Mouse (Mus musculus) kidney, embryonic 14.5 days (tissue): Measurements from ENCODE around the gene Ift81. TPM values are rescaled to one million over a fixed set of nuclear protein-coding genes. Genes with fewer than 3 reads are reported as not detected.

Experiments used
- ATAC-seq: fragments of 200-750 bp; cut with Nextera tagmentation; 2 replicates; pipeline ENCODE4 v1.8.0; 2017; ENCODE audit warnings: moderate number of reproducible peaks, mild to moderate bottlenecking, moderate TSS enrichment, moderate library complexity; ENCODE audit not compliant: low FRiP score, low TSS enrichment
- H3K27ac ChIP-seq: fragments of 300-500 bp; sonication (generic); 2 replicates; pipeline ENCODE4 v1.5.1; 2014; ENCODE audit warnings: low read depth, mild to moderate bottlenecking, low read length, moderate library complexity, mixed read lengths
- H3K27me3 ChIP-seq: fragments of 300-500 bp; sonication (generic); 2 replicates; pipeline ENCODE4 v1.6.1; 2014; ENCODE audit warnings: mild to moderate bottlenecking, low read length; ENCODE audit not compliant: control insufficient read depth, insufficient read depth
- H3K36me3 ChIP-seq: fragments of 300-500 bp; sonication (generic); 2 replicates; pipeline ENCODE4 v1.6.1; 2014; ENCODE audit warnings: low read length, mixed read lengths; ENCODE audit not compliant: control insufficient read depth, insufficient read depth
- H3K4me1 ChIP-seq: fragments of 300-500 bp; sonication (generic); 2 replicates; pipeline ENCODE4 v1.6.1; 2014; ENCODE audit warnings: low read length, mixed read lengths; ENCODE audit not compliant: control insufficient read depth, insufficient read depth
- H3K4me2 ChIP-seq: fragments of 300-500 bp; sonication (generic); replicated peaks from 2 replicates; pipeline ENCODE4 v1.6.1; 2014; ENCODE audit warnings: low read depth, mild to moderate bottlenecking, low read length
- H3K4me3 ChIP-seq: fragments of 300-500 bp; sonication (generic); 2 replicates; pipeline ENCODE4 v1.5.1; 2014; ENCODE audit warnings: mild to moderate bottlenecking, low read length
- H3K9ac ChIP-seq: fragments of 300-500 bp; sonication (generic); 2 replicates; pipeline ENCODE4 v1.6.1; 2014; ENCODE audit warnings: low read depth, mild to moderate bottlenecking, low read length, moderate library complexity
- H3K9me3 ChIP-seq: fragments of 300-500 bp; sonication (generic); 2 replicates; pipeline ENCODE4 v1.6.1; 2016; ENCODE audit warnings: low read length; ENCODE audit not compliant: control insufficient read depth
- WGBS: fragments of 180-500 bp; shearing (Covaris S2); extraction: QIAGEN DNeasy Blood & Tissue Kit; methylation state at CpG from one replicate; pipeline ENCODE4 v1.1.7; 2014; 5-methylcytosine and 5-hydroxymethylcytosine counted together
- polyA plus RNA-seq: library from polyadenylated mRNA; unstranded; fragments of >200 nt; fragmentation: Nextera tagmentation; extraction: Ambion mirVana; gene quantifications from 2 replicates; pipeline ENCODE4 v1.2.1, GENCODE M21; 2014

The Ift81 gene
- polyA plus RNA-seq, 1 experiment from 2014 or later = 46.0 TPM

DNA sequence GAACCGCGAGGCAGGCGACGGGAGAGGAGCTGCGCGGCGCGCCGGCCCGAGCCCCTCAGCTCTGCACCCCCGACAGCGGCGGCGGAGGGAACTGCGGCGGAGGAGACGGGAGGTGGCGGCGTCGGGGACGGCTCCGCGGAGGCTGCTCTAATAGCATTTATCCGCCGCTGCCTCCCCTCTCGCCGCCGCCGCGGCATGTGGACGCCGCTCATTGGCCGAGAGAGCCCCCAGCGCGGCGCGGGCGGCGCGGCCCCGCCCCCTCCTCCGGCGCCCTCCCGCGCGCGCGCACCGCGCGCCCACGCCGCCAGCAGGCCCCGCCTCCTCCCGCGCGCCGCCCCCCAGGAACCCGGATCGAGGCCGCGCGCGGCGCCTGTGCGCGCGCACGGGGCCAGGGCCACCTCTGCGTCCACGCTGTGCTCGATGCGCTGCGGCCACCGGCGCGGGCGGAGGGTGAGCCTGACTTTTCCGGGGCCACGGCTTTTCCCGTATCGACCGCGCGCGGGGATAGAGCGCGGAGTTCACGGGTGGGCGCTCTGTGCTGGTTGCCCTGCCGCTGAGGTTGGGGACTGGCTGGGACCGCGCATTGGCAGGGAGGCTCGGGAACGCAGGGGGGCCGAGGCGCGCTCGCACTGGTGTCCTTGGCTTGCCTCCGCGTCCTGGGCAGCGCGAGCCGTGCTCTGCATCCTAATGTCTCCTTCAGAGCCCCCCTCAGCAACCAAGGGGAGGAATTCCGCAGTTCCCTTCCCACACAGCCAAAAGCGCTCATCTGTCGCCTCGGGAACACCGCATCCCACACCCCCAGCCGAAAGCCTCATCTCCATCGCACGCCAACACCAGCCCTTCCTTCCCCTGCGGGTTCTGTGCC is 112.0 kb downstream of the Ift81 start, which contains the start of gene Atp2a2:
Gene Atp2a2, minus strand, starts transcription at position 149 of the 865 bp plus-strand sequence.
- WGBS = under 1% methylated on average over 64 of the region's 113 CpGs
- Histone ChIP-seq H3K4me2 (peak within 1 kb of the TSS; percentile 50), H3K4me3 (peak within 1 kb of the TSS; percentile 98), H3K9me3 (peaks cover 5% of the 10 kb centered on the region; the same call in 1 of the 2 replicates), H3K4me1 (peaks cover 27% of the 10 kb centered on the region), H3K9ac (peak within 1 kb of the TSS; percentile 99), H3K27me3 (no peaks in the 10 kb centered on the region), H3K36me3 (peaks cover 13% of the 10 kb centered on the region; the same call in 1 of the 2 replicates), H3K27ac (peak within 1 kb of the TSS; percentile 99)
- ATAC-seq = peak; percentile 92

DNA sequence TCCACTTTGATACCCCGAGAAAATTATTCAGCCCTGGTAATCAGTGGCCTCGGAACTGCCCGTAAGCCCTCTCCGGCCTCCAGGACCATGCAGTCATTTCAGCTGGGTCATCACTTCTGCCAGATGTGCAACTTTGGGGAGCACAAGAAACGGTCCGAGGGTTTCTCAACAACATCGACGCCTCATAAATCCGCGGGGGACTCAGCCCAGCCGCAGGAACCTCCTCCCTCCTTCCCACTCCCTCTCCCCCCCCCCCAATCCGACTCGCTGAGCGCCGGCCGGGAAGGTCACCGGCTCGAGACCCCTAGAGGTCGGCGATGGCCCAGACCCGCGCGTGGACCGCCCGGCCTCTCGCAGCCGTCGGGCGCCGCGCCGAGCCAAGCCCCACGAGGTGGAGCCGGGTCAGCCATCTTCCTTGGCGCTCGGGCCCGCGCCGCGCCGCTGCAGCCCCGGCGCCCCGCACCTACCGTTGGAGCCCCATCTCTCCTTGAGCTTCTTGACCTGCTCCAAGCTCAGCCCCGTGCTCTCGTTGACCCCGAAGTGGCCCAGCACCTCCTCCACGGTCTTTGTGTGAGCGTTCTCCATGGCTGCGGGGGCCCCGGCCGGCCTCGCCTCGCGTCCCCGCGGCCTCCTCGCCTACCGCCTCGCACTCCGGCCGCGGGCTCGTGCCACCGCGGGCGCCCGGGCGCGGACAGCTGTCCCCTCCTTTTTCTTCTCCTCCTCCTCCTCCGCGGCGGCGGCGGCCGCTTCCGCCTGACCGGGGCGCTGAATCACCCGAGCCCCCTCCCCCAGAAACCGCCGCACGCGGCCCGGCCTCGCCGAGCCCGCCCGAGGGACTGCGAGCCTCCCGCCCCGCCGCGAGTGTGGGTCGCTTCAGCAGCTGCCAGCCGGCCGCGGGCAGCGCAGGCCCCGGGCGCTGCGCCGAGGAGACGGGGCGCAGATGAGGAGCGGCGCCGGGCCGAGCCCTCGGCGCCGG is 112.9 kb downstream of the Ift81 start:
- H3K4me1 ChIP-seq = peaks cover 27% of the 10 kb centered on the region
- H3K4me2 ChIP-seq = peak overlapping the region; percentile 50
- H3K4me3 ChIP-seq = peak overlapping the region; percentile 98
- H3K27me3 ChIP-seq = no peaks in the 10 kb centered on the region
- H3K9me3 ChIP-seq = peaks cover 1% of the 10 kb centered on the region; the same call in 1 of the 2 replicates
- WGBS = under 1% methylated on average over 110 of the region's 113 CpGs
- peak overlapping the region; percentile 99 for H3K27ac ChIP-seq
- peaks cover 23% of the 10 kb centered on the region for H3K36me3 ChIP-seq
- peak overlapping the region; percentile 99 for H3K9ac ChIP-seq
- peak; percentile 50 for ATAC-seq

DNA sequence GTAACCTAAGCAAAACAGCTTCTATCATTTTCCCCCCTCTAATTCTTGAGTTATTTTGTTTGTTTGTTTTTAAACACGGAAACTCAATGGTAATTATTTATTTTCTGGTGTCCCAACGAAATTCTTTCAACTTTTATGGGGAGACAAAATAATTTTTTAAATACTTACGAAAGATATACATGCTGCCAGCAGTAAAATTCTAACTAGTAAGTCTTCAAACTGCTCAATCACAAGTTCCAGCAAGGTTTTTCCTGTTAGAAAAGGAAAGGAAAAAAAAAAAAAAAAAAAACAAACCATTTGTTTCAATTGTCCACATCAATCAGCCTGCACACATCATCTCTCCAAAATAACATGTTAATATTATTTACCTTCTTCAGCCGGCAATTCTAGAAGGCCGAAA is 113.8 kb downstream of the Ift81 start:
- WGBS = 27% methylated on average over 5 of the region's 5 CpGs
- no peak overlapping the region for H3K27ac ChIP-seq
- no peak for ATAC-seq
- H3K4me1 ChIP-seq = peaks cover 27% of the 10 kb centered on the region
- H3K9ac ChIP-seq = peak overlapping the region; percentile 99; the same call in 1 of the 2 replicates
- peak overlapping the region; percentile 98 for H3K4me3 ChIP-seq
- H3K4me2 ChIP-seq = peak overlapping the region; percentile 50
- H3K9me3 ChIP-seq = no peaks in the 10 kb centered on the region
- no peaks in the 10 kb centered on the region for H3K27me3 ChIP-seq
- H3K36me3 ChIP-seq = peaks cover 30% of the 10 kb centered on the region

Other genes starting within 250 kb of the Ift81 start
- 77.6 and 82.6 TPM in 2 replicates for gene Gpn3, start 242.6 kb downstream of the Ift81 start, polyA plus RNA-seq
- 73.6 and 76.0 TPM in 2 replicates for gene Fam216a, start 242.2 kb downstream of the Ift81 start, polyA plus RNA-seq
- 32.5 and 201 TPM in 2 replicates for gene Arpc3, start 222.6 kb downstream of the Ift81 start, polyA plus RNA-seq
- 29.1 and 32.5 TPM in 2 replicates for gene Anapc7, start 192.8 kb downstream of the Ift81 start, polyA plus RNA-seq
- gene Atp2a2, start 112.3 kb downstream of the Ift81 start, polyA plus RNA-seq = 30.3 and 53.2 TPM in 2 replicates
- gene P2rx7, start 29.4 kb upstream of the Ift81 start, polyA plus RNA-seq = 0.56 and 1.1 TPM in 2 replicates
- 14.0 and 14.8 TPM in 2 replicates for gene P2rx4, start 93.0 kb upstream of the Ift81 start, polyA plus RNA-seq
- gene Camkk2, start 164.9 kb upstream of the Ift81 start, polyA plus RNA-seq = 25.0 and 40.9 TPM in 2 replicates
- 335 and 457 TPM in 2 replicates for gene Anapc5, start 206.8 kb upstream of the Ift81 start, polyA plus RNA-seq
- 33.4 and 35.1 TPM in 2 replicates for gene Rnf34, start 235.5 kb upstream of the Ift81 start, polyA plus RNA-seq